Mouse (Mus musculus): ENCODE data around the gene Pclo.

- TF ChIP-seq CTCF (conservative IDR thresholded peaks at IDR 0.05; ENCODE audit: low read length) (no peak), POU5F1 (IDR thresholded peaks at IDR 0.05; ENCODE audit: borderline replicate concordance, low read length) (no peak)
Observed at GRCm38 (mm10) chr5:14707311-14707710, 192.6 kb downstream of the Pclo start.
